Mouse (Mus musculus) G1E (cell line): Measurements from ENCODE around the gene Hebp1. TPM values are rescaled to one million over a fixed set of nuclear protein-coding genes. Genes with fewer than 3 reads are reported as not detected.

ENCODE experiments used
- ATAC-seq: 2 replicates; pipeline ENCODE4 v1.8.0; 2016; ENCODE audit warnings: mild to moderate bottlenecking; ENCODE audit not compliant: insufficient number of reproducible peaks, poor library complexity, low FRiP score, severe bottlenecking; ENCODE audit errors: extremely low read depth
- DNase-seq: peaks from one replicate; pipeline ENCODE4 v3.0.0; 2012; ENCODE audit warnings: low spot score
- H3K27me3 ChIP-seq: 2 replicates; pipeline ENCODE4 v1.6.1; 2012; ENCODE audit warnings: mild to moderate bottlenecking, low read length, inconsistent platforms; ENCODE audit not compliant: insufficient read depth
- H3K36me3 ChIP-seq: replicated peaks from 2 replicates; pipeline ENCODE3; 2012; ENCODE audit warnings: mild to moderate bottlenecking, inconsistent platforms
- H3K4me1 ChIP-seq: 2 replicates; pipeline ENCODE4 v1.6.1; 2012; ENCODE audit warnings: low read depth, low read length, inconsistent platforms, mixed read lengths; ENCODE audit not compliant: insufficient read depth
- H3K4me3 ChIP-seq: 2 replicates; pipeline ENCODE4 v1.5.1; 2012; ENCODE audit warnings: low read depth, mild to moderate bottlenecking, inconsistent platforms, low read length, moderate library complexity, mixed read lengths
- H3K9me3 ChIP-seq: replicated peaks from 2 replicates; pipeline ENCODE4 v1.6.1; 2012; ENCODE audit warnings: inconsistent platforms
- CTCF ChIP-seq: IDR thresholded peaks from 2 replicates; pipeline ENCODE4 v1.5.1; 2012; ENCODE audit warnings: low read depth, low read length, inconsistent platforms, mixed read lengths
- GATA1 ChIP-seq: IDR thresholded peaks from 2 replicates; pipeline ENCODE4 v1.6.1; 2012; ENCODE audit warnings: borderline replicate concordance, low read length, inconsistent platforms, mixed read lengths
- GATA2 ChIP-seq: IDR thresholded peaks from 2 replicates; pipeline ENCODE4 v1.6.1; 2012; ENCODE audit warnings: low read depth, low read length, inconsistent platforms, borderline replicate concordance
- POLR2AphosphoS5 ChIP-seq: IDR thresholded peaks from 2 replicates; pipeline ENCODE4 v1.6.1; 2012; ENCODE audit warnings: low read depth, low read length, inconsistent platforms; ENCODE audit not compliant: insufficient replicate concordance
- TAL1 ChIP-seq: conservative IDR thresholded peaks from 2 replicates; pipeline ENCODE4 v1.6.1; 2012; ENCODE audit warnings: low read depth, low read length, inconsistent platforms, mixed read lengths
- polyA plus RNA-seq: library from polyadenylated mRNA; stranded (reverse); fragments of >175 nt; gene quantifications from 2 replicates; pipeline ENCODE4 v1.2.3, GENCODE M21; 2012
- total RNA-seq, 2 experiments: library from RNA; stranded (forward) in 1 of 2; stranded (reverse) in 1 of 2; fragments of 200-1000 nt in 1 of 2; fragments of >200 nt in 1 of 2; fragmentation: Nextera tagmentation in 1 of 2; gene quantifications; 2 replicates each; pipeline ENCODE4 v1.2.3; 2014 to 2017

Hebp1 gene
- total and polyA plus RNA-seq, 3 experiments, result 5.6 to 45.4 (median 21.4) TPM

- TF ChIP-seq GATA2 (no peak), CTCF (no peak), GATA1 (no peak), TAL1 (no peak), POLR2AphosphoS5 (no peak)
- peaks cover 6% of the 10 kb centered on the region; the same call in 1 of the 2 replicates for H3K9me3 ChIP-seq
- H3K4me3 ChIP-seq, result no peak overlapping the region
- ATAC-seq (no peak), DNase-seq (no peak)
- H3K4me1 ChIP-seq, result no peaks in the 10 kb centered on the region
- H3K27me3 ChIP-seq, result no peaks in the 10 kb centered on the region
- no peaks in the 10 kb centered on the region for H3K36me3 ChIP-seq
Observed at GRCm38 (mm10) chr6:135116479-135116878, 81.3 kb downstream of the Hebp1 start.

DNA sequence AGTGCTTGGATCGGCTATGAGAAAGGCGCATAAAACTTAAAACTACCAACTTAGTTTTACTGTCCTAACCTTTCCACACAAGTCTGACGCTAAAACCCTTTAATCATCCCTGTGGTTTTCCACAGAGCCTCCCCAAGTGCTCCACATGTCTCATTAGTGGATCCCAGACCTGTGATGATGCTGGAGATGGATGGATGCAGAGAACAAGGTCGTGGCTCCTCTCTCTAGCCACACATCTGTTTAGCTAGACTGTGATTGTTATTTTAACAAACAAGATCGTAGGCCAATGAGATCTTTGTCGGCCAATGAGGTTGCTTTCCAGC is 84.7 kb downstream of the Hebp1 start:
- H3K36me3 ChIP-seq, result no peaks in the 10 kb centered on the region
- peaks cover 6% of the 10 kb centered on the region; the same call in 1 of the 2 replicates for H3K9me3 ChIP-seq
- H3K4me1 ChIP-seq, result no peaks in the 10 kb centered on the region
- no peak for TF ChIP-seq POLR2AphosphoS5
- no peak overlapping the region for H3K4me3 ChIP-seq
- no peak for DNase-seq
- no peak for ATAC-seq
- H3K27me3 ChIP-seq, result no peaks in the 10 kb centered on the region

GRCm38 (mm10) chr6:135112411-135113113 is 85.3 kb downstream of the Hebp1 start:
- DNase-seq (no peak), ATAC-seq (no peak)
- H3K27me3 ChIP-seq, result no peaks in the 10 kb centered on the region
- TF ChIP-seq POLR2AphosphoS5, result no peak
- no peak for TF ChIP-seq CTCF
- no peak for TF ChIP-seq GATA2
- TF ChIP-seq GATA1, result no peak
- no peak for TF ChIP-seq TAL1
- H3K4me1 ChIP-seq, result no peaks in the 10 kb centered on the region
- peaks cover 7% of the 10 kb centered on the region; the same call in 1 of the 2 replicates for H3K9me3 ChIP-seq
- H3K4me3 ChIP-seq, result no peak overlapping the region
- no peaks in the 10 kb centered on the region for H3K36me3 ChIP-seq

GRCm38 (mm10) chr6:135107014-135107413 is 90.8 kb downstream of the Hebp1 start:
- no peak for TF ChIP-seq GATA1
- no peak for TF ChIP-seq CTCF
- TF ChIP-seq TAL1, result no peak
- TF ChIP-seq POLR2AphosphoS5, result no peak
- no peak for TF ChIP-seq GATA2
- no peaks in the 10 kb centered on the region for H3K27me3 ChIP-seq
- H3K36me3 ChIP-seq, result no peaks in the 10 kb centered on the region
- ATAC-seq, result no peak
- H3K4me3 ChIP-seq, result no peak overlapping the region
- no peaks in the 10 kb centered on the region for H3K4me1 ChIP-seq
- no peak for DNase-seq
- peaks cover 3% of the 10 kb centered on the region; the same call in 1 of the 2 replicates for H3K9me3 ChIP-seq

DNA sequence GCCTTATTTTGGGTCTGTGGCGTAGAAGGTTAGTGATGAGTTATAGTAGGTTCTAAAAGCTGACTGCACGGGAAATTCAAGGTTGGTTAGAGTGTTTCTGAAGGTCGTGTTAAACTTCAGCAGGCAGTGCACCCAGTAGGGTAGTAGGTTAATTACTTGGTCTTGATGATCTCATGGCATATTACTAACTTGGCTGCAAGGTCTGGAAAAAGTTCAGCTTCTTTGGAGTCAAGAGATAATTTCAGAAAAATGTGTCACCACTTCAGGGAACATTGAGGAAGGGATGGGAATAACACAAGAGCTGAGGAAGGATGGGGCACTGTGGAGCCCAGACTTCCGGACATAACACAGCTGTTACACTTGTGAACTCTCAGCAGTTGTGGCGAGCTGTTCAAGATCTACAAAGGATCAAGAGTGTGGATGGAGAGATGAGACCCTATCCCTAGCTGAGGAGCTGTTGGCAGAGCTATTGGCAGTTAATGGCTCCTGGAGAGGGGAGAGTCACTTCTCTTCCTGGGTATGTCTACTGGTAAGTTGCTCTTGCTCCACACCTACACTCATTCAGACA is 95.0 kb downstream of the Hebp1 start:
- Histone ChIP-seq H3K4me1 (no peaks in the 10 kb centered on the region), H3K9me3 (peaks cover 3% of the 10 kb centered on the region; the same call in 1 of the 2 replicates), H3K4me3 (no peak overlapping the region), H3K27me3 (no peaks in the 10 kb centered on the region), H3K36me3 (no peaks in the 10 kb centered on the region)
- ATAC-seq, result no peak
- TF ChIP-seq CTCF, result no peak
- no peak for TF ChIP-seq TAL1
- TF ChIP-seq GATA2, result no peak
- no peak for TF ChIP-seq GATA1
- TF ChIP-seq POLR2AphosphoS5, result no peak
- no peak for DNase-seq

DNA sequence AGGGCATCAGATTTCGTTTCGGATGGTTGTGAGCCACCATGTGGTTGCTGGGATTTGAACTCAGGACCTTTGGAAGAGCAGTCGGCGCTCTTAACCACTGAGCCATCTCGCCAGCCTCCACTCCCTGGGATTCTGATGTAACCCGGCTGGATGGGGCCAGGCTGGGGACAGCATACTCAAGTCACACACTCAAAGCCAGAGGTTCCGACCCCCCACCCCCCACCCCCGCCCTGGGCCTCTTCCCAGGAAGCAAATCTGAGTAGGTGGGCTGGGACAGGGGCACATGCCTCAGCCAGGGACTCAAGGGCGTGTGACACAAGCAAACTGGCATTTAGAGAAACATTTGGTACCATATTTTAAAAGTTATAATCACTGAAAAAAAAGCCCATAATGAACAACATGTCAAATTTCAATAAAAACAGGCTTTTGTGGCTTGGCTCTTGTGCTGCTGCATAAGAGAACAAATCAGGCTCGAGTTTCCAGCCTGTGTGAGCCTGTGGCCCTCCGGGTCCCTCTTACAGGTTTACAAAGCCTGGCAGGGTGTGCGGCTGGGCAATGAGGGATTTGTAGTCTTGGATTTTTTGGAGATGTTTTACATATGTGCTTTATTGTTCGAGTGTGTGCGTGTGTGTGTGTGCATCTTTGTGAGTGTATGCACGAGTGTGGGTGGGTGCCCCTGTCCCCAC is 96.9 kb downstream of the Hebp1 start:
- no peak for DNase-seq
- H3K9me3 ChIP-seq, result no peaks in the 10 kb centered on the region
- no peaks in the 10 kb centered on the region for H3K36me3 ChIP-seq
- H3K4me3 ChIP-seq, result no peak overlapping the region
- no peak for ATAC-seq
- H3K4me1 ChIP-seq, result no peaks in the 10 kb centered on the region
- TF ChIP-seq POLR2AphosphoS5 (no peak), GATA2 (no peak), CTCF (no peak), GATA1 (no peak)
- no peaks in the 10 kb centered on the region for H3K27me3 ChIP-seq
